Mouse (Mus musculus) myocyte (in vitro differentiated cells): ENCODE data around the gene Arhgef19.

ENCODE experiments used
- CEBPB ChIP-seq: IDR thresholded peaks from 2 replicates; pipeline ENCODE4 v1.6.1; 2011; ENCODE audit warnings: mild to moderate bottlenecking, moderate library complexity; ENCODE audit not compliant: poor library complexity, insufficient read depth, severe bottlenecking
- E2F4 ChIP-seq: IDR thresholded peaks from one replicate; pipeline ENCODE4 v1.6.1; 2011; ENCODE audit warnings: mild to moderate bottlenecking, control low read depth, moderate library complexity; ENCODE audit not compliant: insufficient read depth
- MAX ChIP-seq: IDR thresholded peaks from one replicate; pipeline ENCODE4 v1.6.1; 2011; ENCODE audit warnings: low read depth, mild to moderate bottlenecking, control low read depth
- MYOD1 ChIP-seq, 3 experiments: IDR thresholded peaks; one replicate each; pipeline ENCODE4 v1.6.1; 2011; ENCODE audit warnings: control low read depth in 2 of 3, low read depth in 2 of 3, mild to moderate bottlenecking in 2 of 3, moderate library complexity in 1 of 3; ENCODE audit not compliant: insufficient read length in 2 of 3, control insufficient read depth in 1 of 3
- MYOG ChIP-seq, 3 experiments: IDR thresholded peaks; one replicate each; pipeline ENCODE4 v1.6.1; 2011; ENCODE audit warnings: control low read depth in 2 of 3, low read depth in 2 of 3, mild to moderate bottlenecking in 2 of 3; ENCODE audit not compliant: insufficient read length in 2 of 3, control insufficient read depth in 1 of 3, insufficient read depth in 1 of 3
- POLR2A ChIP-seq: IDR thresholded peaks from one replicate; pipeline ENCODE4 v1.6.1; 2011; ENCODE audit warnings: low read depth, mild to moderate bottlenecking, control low read depth, moderate library complexity; ENCODE audit not compliant: insufficient read length
- POLR2AphosphoS2 ChIP-seq: IDR thresholded peaks from one replicate; pipeline ENCODE4 v1.6.1; 2011; ENCODE audit warnings: low read depth, control low read depth; ENCODE audit not compliant: insufficient read length
- TCF12 ChIP-seq: IDR thresholded peaks from one replicate; pipeline ENCODE4 v1.6.1; 2011; ENCODE audit warnings: mild to moderate bottlenecking, control low read depth; ENCODE audit not compliant: poor library complexity, insufficient read depth, severe bottlenecking
- USF1 ChIP-seq: IDR thresholded peaks from one replicate; pipeline ENCODE4 v1.6.1; 2011; ENCODE audit warnings: low read depth, mild to moderate bottlenecking, control low read depth, moderate library complexity

DNA sequence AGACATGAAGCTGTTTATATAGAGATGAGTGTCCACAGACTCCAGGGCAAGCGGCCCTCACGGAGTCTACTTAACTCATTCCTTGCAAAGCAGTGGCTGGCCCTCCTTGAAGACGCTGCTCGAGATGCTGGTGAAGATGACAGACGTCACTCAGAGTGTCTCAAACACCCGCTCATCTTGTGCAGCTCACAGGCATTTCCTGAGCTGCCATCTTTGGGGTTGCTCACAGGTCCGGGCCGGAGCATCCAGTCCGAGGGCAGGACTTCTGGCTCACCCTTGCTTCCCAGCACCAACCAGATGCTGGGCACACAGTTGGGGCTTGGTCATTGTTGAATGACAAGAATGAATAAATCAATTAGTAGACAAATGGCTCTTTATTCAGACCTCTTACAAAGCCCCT lies 26.4 kb upstream of the Arhgef19 start:
- TF ChIP-seq CEBPB (no peak), TCF12 (no peak), MYOG (IDR thresholded peaks at IDR 0.05; ENCODE audit: control insufficient read depth in 1 of 3, insufficient read depth in 1 of 3, insufficient read length in 2 of 3, low read depth in 2 of 3) (no peak), POLR2A (no peak), MYOD1 (IDR thresholded peaks at IDR 0.05; ENCODE audit: control insufficient read depth in 1 of 3, insufficient read length in 2 of 3, low read depth in 2 of 3) (no peak), USF1 (no peak), POLR2AphosphoS2 (no peak), E2F4 (no peak), MAX (no peak)
